Mouse (Mus musculus): ENCODE results near the gene Ergic3.

The Ergic3 gene

GRCm38 (mm10) chr2:156066126-156066525, 58.3 kb downstream of the Ergic3 start:
- no peak for DNase-seq
